Mouse (Mus musculus) forebrain, embryonic 11.5 days (tissue): ENCODE results near the gene Crtc1. TPM values are rescaled to one million over a fixed set of nuclear protein-coding genes. Genes with fewer than 3 reads are reported as not detected.

ENCODE experiments used
- ATAC-seq: fragments of 200-750 bp; cut with Nextera tagmentation; replicated peaks from 2 replicates; pipeline ENCODE4 v1.8.0; 2017; ENCODE audit warnings: moderate TSS enrichment; ENCODE audit not compliant: low FRiP score
- DNase-seq: peaks from one replicate; pipeline ENCODE4 v3.0.0-alpha.2; 2017; ENCODE audit warnings: low spot score
- H3K27ac ChIP-seq: fragments of 300-500 bp; sonication (generic); 2 replicates; pipeline ENCODE4 v1.5.1; 2014; ENCODE audit warnings: low read depth, low read length
- H3K27me3 ChIP-seq: fragments of 300-500 bp; sonication (generic); 2 replicates; pipeline ENCODE4 v1.6.1; 2014; ENCODE audit warnings: mild to moderate bottlenecking, low read length, mixed read lengths; ENCODE audit not compliant: control insufficient read depth, insufficient read depth
- H3K36me3 ChIP-seq: fragments of 300-500 bp; sonication (generic); 2 replicates; pipeline ENCODE4 v1.6.1; 2014; ENCODE audit warnings: mild to moderate bottlenecking, low read length, moderate library complexity, mixed read lengths; ENCODE audit not compliant: control insufficient read depth, insufficient read depth
- H3K4me1 ChIP-seq: fragments of 300-500 bp; sonication (generic); replicated peaks from 2 replicates; pipeline ENCODE4 v1.6.1; 2014; ENCODE audit warnings: low read length, mixed read lengths; ENCODE audit not compliant: control insufficient read depth, insufficient read depth
- H3K4me2 ChIP-seq: fragments of 300-500 bp; sonication (generic); 2 replicates; pipeline ENCODE4 v1.6.1; 2014; ENCODE audit warnings: low read depth, mild to moderate bottlenecking, low read length, moderate library complexity, mixed read lengths; ENCODE audit not compliant: severe bottlenecking
- H3K4me3 ChIP-seq: fragments of 300-500 bp; sonication (generic); 2 replicates; pipeline ENCODE4 v1.5.1; 2014; ENCODE audit warnings: low read depth, low read length
- H3K9ac ChIP-seq: fragments of 300-500 bp; sonication (generic); 2 replicates; pipeline ENCODE4 v1.6.1; 2014; ENCODE audit warnings: low read length
- H3K9me3 ChIP-seq: fragments of 300-500 bp; sonication (generic); 2 replicates; pipeline ENCODE4 v1.6.1; 2016; ENCODE audit warnings: low read length, mixed read lengths; ENCODE audit not compliant: control insufficient read depth
- WGBS: fragments of 180-500 bp; shearing (Covaris S2); extraction: QIAGEN DNeasy Blood & Tissue Kit; methylation state at CpG from one replicate; pipeline ENCODE4 v1.1.7; 2014; 5-methylcytosine and 5-hydroxymethylcytosine counted together
- polyA plus RNA-seq: library from polyadenylated mRNA; unstranded; fragments of >200 nt; fragmentation: Nextera tagmentation; extraction: Ambion mirVana; gene quantifications from 2 replicates; pipeline ENCODE4 v1.2.1, GENCODE M21; 2014

Gene Crtc1
- polyA plus RNA-seq = 16.3 and 18.1 TPM in 2 replicates

DNA sequence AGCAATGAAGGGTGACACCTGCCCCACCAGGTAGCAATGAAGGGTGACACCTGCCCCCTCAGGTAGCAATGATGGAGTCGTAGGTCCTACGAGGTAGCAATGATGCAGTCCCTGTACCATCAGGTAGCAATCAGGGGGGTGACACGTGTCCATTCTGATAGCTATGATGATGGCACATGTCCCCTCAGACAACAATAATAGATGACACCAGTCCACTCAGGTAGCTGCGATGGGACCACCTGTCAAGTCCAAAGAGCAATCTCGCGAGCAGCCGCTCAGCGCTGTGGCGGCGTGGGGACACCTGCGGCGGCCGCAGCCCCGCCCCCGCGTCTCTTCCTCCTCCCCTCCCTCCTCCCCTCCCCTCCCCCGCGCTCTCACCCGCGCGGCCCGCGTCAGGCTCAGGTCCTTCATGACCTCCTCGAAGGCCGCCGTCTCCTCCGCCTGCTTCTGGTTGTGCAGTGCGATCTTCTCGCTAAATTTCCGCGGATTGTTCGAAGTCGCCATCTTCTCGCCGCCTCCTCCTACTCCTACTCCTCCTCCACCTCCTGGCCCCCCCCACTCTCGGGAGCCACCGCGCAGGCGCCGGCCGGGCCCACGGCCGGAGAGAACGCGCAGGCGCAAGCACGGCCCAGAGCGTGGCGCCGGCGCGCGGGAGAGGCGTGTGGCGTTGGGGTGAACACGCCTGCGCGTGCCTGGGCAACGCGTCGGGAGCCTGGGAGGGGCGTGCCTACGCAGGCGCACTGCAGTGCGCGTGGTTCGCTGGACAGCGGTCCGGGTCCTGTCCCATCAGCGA lies at the start of gene Crtc1:
Gene Crtc1, minus strand, starts transcription at position 525 of the 793 bp plus-strand sequence.
- Histone ChIP-seq H3K27ac (peak within 1 kb of the TSS; percentile 33; the same call in 1 of the 2 replicates), H3K9me3 (no peaks in the 10 kb centered on the region), H3K9ac (peak within 1 kb of the TSS; percentile 67), H3K36me3 (no peaks in the 10 kb centered on the region), H3K4me3 (peak within 1 kb of the TSS; percentile 57), H3K27me3 (no peaks in the 10 kb centered on the region), H3K4me1 (peaks cover 5% of the 10 kb centered on the region; the same call in 1 of the 2 replicates), H3K4me2 (peak within 1 kb of the TSS; percentile 86)
- under 1% methylated on average over 58 of the region's 70 CpGs for WGBS
- ATAC-seq (peak; percentile 98), DNase-seq (peak; percentile 98)

DNA sequence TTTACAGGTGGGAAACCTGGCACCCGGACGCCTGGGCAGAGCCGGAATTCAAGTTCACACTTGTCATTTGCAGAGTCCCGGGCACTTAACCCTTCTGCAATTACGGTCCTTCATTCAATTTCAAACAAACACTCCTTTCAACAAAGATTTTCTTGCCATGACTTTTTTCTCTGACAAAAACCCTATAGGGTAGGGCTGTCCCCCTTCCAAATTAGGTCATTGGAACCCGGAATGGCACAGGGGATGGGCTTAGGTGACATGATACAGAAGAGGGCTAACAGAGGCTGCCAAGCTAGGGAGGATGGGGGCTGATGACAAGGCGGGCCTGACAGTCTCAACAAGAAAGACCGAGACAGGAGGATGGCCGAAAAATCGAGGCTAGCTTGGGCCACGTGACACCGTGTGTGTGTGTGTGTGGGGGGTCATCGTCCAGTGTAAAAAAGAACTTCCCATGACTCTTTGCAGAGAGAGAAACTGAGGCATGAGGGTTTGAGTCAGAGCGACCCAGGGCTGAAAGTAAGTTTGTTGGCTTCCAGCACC lies 49.6 kb upstream of the Crtc1 start:
- ATAC-seq (no peak), DNase-seq (no peak)
- WGBS = 2% methylated on average over 14 of the region's 14 CpGs
- peak overlapping the region; percentile 18 for H3K4me3 ChIP-seq
- no peaks in the 10 kb centered on the region for H3K36me3 ChIP-seq
- peak overlapping the region; percentile 31; the same call in 1 of the 2 replicates for H3K4me2 ChIP-seq
- H3K9me3 ChIP-seq = no peaks in the 10 kb centered on the region
- H3K9ac ChIP-seq = no peak overlapping the region
- H3K27me3 ChIP-seq = peaks cover 92% of the 10 kb centered on the region
- H3K27ac ChIP-seq = no peak overlapping the region
- peaks cover 26% of the 10 kb centered on the region for H3K4me1 ChIP-seq

GRCm38 (mm10) chr8:70487993-70488796 lies 48.8 kb upstream of the Crtc1 start:
- H3K4me2 ChIP-seq = peak overlapping the region; percentile 50
- H3K27me3 ChIP-seq = peaks cover 84% of the 10 kb centered on the region
- H3K9me3 ChIP-seq = no peaks in the 10 kb centered on the region
- H3K27ac ChIP-seq = no peak overlapping the region
- peak overlapping the region; percentile 23 for H3K4me3 ChIP-seq
- ATAC-seq (no peak), DNase-seq (peak; percentile 70)
- no peak overlapping the region for H3K9ac ChIP-seq
- 2% methylated on average over 54 of the region's 55 CpGs for WGBS
- no peaks in the 10 kb centered on the region for H3K36me3 ChIP-seq
- peaks cover 21% of the 10 kb centered on the region for H3K4me1 ChIP-seq

GRCm38 (mm10) chr8:70486941-70487520 lies 47.7 kb upstream of the Crtc1 start, which contains the start of gene Tmem59l:
TSS of gene Tmem59l (minus strand) at chr8:70487358.
- Histone ChIP-seq H3K9ac (peak within 1 kb of the TSS; percentile 45), H3K36me3 (no peaks in the 10 kb centered on the region), H3K27ac (no peak within 1 kb of the TSS), H3K27me3 (peaks cover 73% of the 10 kb centered on the region), H3K4me1 (peaks cover 20% of the 10 kb centered on the region), H3K4me3 (peak within 1 kb of the TSS; percentile 30), H3K9me3 (no peaks in the 10 kb centered on the region), H3K4me2 (peak within 1 kb of the TSS; percentile 62)
- DNase-seq (peak; percentile 70), ATAC-seq (no peak)
- 3% methylated on average over 33 of the region's 33 CpGs for WGBS

DNA sequence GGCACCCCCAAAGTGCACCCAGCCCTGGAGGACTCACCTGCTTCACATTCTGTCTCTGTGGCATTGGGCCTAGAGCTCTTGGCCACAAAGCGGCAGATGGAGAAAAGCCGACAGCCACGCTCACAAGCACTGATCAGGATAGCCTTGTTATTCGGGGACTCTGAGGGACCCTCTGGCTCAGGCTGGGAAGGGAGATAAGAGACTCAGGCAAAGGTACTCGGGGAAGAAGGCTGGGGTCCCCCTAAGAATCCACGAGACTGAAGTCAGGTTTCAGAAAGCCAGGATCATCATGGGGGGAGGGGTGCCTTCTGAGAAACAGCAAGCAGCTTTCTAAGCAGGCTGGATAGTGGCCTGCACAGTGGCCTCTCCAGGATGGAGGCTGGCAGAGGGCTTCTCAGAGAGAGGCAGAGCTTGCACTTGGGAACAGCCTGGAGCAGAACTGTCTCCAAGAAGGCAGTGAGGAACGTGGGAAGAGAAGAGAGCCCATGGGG lies 46.9 kb upstream of the Crtc1 start:
- Histone ChIP-seq H3K4me1 (peaks cover 20% of the 10 kb centered on the region), H3K9me3 (no peaks in the 10 kb centered on the region), H3K4me2 (no peak overlapping the region), H3K27ac (no peak overlapping the region), H3K36me3 (no peaks in the 10 kb centered on the region), H3K4me3 (no peak overlapping the region), H3K9ac (no peak overlapping the region), H3K27me3 (peaks cover 65% of the 10 kb centered on the region)
- ATAC-seq (no peak), DNase-seq (no peak)
- WGBS = 39% methylated on average over 7 of the region's 7 CpGs

GRCm38 (mm10) chr8:70482943-70483342 lies 43.6 kb upstream of the Crtc1 start:
- WGBS = 59% methylated on average over 2 of the region's 2 CpGs
- H3K4me3 ChIP-seq = no peak overlapping the region
- H3K36me3 ChIP-seq = no peaks in the 10 kb centered on the region
- H3K27me3 ChIP-seq = peaks cover 32% of the 10 kb centered on the region
- H3K27ac ChIP-seq = no peak overlapping the region
- H3K9me3 ChIP-seq = no peaks in the 10 kb centered on the region
- no peak for ATAC-seq
- no peak overlapping the region for H3K9ac ChIP-seq
- H3K4me2 ChIP-seq = no peak overlapping the region
- DNase-seq = no peak
- H3K4me1 ChIP-seq = peaks cover 7% of the 10 kb centered on the region

DNA sequence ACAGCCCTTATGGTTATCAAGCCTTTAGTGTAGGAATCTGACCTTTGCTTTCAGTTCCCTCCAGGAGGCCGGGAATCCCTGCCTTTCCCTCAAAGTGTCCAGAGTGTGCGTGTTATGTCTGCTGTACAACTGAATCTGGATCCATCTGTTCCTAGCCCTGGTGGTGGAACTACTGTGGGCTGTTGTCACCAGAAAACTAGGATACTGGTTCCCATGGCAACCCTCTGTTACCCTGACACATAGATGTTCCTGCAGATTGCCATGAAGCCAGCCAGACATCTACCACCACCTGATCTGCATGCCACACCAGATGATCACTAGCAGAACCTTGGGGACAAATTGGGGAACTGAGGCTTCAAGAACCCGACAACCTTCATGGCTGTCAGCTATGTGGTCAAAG lies 42.5 kb upstream of the Crtc1 start:
- peaks cover 3% of the 10 kb centered on the region; the same call in 1 of the 2 replicates for H3K4me1 ChIP-seq
- H3K27ac ChIP-seq = no peak overlapping the region
- ATAC-seq (no peak), DNase-seq (no peak)
- no peaks in the 10 kb centered on the region for H3K9me3 ChIP-seq
- peaks cover 23% of the 10 kb centered on the region for H3K27me3 ChIP-seq
- WGBS = 82% methylated on average over 3 of the region's 3 CpGs
- H3K4me2 ChIP-seq = no peak overlapping the region
- H3K36me3 ChIP-seq = no peaks in the 10 kb centered on the region
- H3K9ac ChIP-seq = no peak overlapping the region
- no peak overlapping the region for H3K4me3 ChIP-seq
